Mouse (Mus musculus) stomach, embryonic 15.5 days (tissue): ENCODE results near the gene Gm10295. TPM values are rescaled to one million over a fixed set of nuclear protein-coding genes. Genes with fewer than 3 reads are reported as not detected.

Experiments used
- ATAC-seq: fragments of 200-750 bp; cut with Nextera tagmentation; 2 replicates; pipeline ENCODE4 v1.8.0; 2017; ENCODE audit warnings: low read depth, moderate number of reproducible peaks, moderate TSS enrichment; ENCODE audit not compliant: insufficient read depth, low FRiP score
- H3K27ac ChIP-seq: fragments of 300-500 bp; sonication (generic); 2 replicates; pipeline ENCODE4 v1.5.1; 2015; ENCODE audit warnings: mild to moderate bottlenecking, inconsistent platforms
- H3K27me3 ChIP-seq: fragments of 300-500 bp; sonication (generic); replicated peaks from 2 replicates; pipeline ENCODE4 v1.6.1; 2015; ENCODE audit warnings: inconsistent platforms
- H3K36me3 ChIP-seq: fragments of 300-500 bp; sonication (generic); 2 replicates; pipeline ENCODE4 v1.6.1; 2015; ENCODE audit warnings: inconsistent platforms
- H3K4me1 ChIP-seq: fragments of 300-500 bp; sonication (generic); 2 replicates; pipeline ENCODE4 v1.6.1; 2015; ENCODE audit warnings: inconsistent platforms
- H3K4me2 ChIP-seq: fragments of 300-500 bp; sonication (generic); 2 replicates; pipeline ENCODE4 v1.6.1; 2015; ENCODE audit warnings: mild to moderate bottlenecking, inconsistent platforms
- H3K4me3 ChIP-seq: fragments of 300-500 bp; sonication (generic); replicated peaks from 2 replicates; pipeline ENCODE4 v1.5.1; 2015; ENCODE audit warnings: inconsistent platforms
- H3K9ac ChIP-seq: fragments of 300-500 bp; sonication (generic); 2 replicates; pipeline ENCODE4 v1.6.1; 2015; ENCODE audit warnings: inconsistent platforms
- H3K9me3 ChIP-seq: fragments of 300-500 bp; sonication (generic); 2 replicates; pipeline ENCODE4 v1.6.1; 2016; ENCODE audit warnings: inconsistent platforms
- WGBS: fragments of 180-500 bp; shearing (Covaris S2); methylation state at CpG from one replicate; pipeline ENCODE4 v1.1.7; 2015; 5-methylcytosine and 5-hydroxymethylcytosine counted together
- polyA plus RNA-seq: library from polyadenylated mRNA; unstranded; fragments of >200 nt; fragmentation: Nextera tagmentation; extraction: Ambion mirVana; gene quantifications from 2 replicates; pipeline ENCODE4 v1.2.1, GENCODE M21; 2015

The Gm10295 gene
- not detected in 2 replicates for polyA plus RNA-seq

- no peak for ATAC-seq
- Histone ChIP-seq H3K4me1 (no peaks in the 10 kb centered on the region), H3K4me2 (peak within 1 kb of the TSS; percentile 7; the same call in 1 of the 2 replicates), H3K27me3 (no peaks in the 10 kb centered on the region), H3K36me3 (no peaks in the 10 kb centered on the region), H3K4me3 (no peak within 1 kb of the TSS), H3K9ac (no peak within 1 kb of the TSS), H3K27ac (no peak within 1 kb of the TSS), H3K9me3 (no peaks in the 10 kb centered on the region)
- WGBS, result 19% methylated on average over 11 of the region's 11 CpGs
Observed at GRCm38 (mm10) chr7:71351364-71351763, at the start of gene Gm10295. Gm10295 (minus strand) TSS chr7:71351485.

GRCm38 (mm10) chr7:71401032-71401431 lies 49.7 kb upstream of the Gm10295 start:
- no peak overlapping the region for H3K4me3 ChIP-seq
- H3K27ac ChIP-seq, result no peak overlapping the region
- H3K36me3 ChIP-seq, result no peaks in the 10 kb centered on the region
- no peak for ATAC-seq
- WGBS, result 23% methylated on average over 2 of the region's 2 CpGs
- H3K27me3 ChIP-seq, result no peaks in the 10 kb centered on the region
- no peak overlapping the region for H3K9ac ChIP-seq
- no peaks in the 10 kb centered on the region for H3K9me3 ChIP-seq
- H3K4me1 ChIP-seq, result no peaks in the 10 kb centered on the region
- H3K4me2 ChIP-seq, result no peak overlapping the region

GRCm38 (mm10) chr7:71399891-71400632 lies 48.8 kb upstream of the Gm10295 start:
- no peak for ATAC-seq
- Histone ChIP-seq H3K9ac (no peak overlapping the region), H3K27ac (no peak overlapping the region), H3K4me3 (no peak overlapping the region), H3K36me3 (no peaks in the 10 kb centered on the region), H3K4me2 (no peak overlapping the region), H3K4me1 (no peaks in the 10 kb centered on the region), H3K27me3 (no peaks in the 10 kb centered on the region), H3K9me3 (no peaks in the 10 kb centered on the region)
- WGBS, result 51% methylated on average over 5 of the region's 5 CpGs

DNA sequence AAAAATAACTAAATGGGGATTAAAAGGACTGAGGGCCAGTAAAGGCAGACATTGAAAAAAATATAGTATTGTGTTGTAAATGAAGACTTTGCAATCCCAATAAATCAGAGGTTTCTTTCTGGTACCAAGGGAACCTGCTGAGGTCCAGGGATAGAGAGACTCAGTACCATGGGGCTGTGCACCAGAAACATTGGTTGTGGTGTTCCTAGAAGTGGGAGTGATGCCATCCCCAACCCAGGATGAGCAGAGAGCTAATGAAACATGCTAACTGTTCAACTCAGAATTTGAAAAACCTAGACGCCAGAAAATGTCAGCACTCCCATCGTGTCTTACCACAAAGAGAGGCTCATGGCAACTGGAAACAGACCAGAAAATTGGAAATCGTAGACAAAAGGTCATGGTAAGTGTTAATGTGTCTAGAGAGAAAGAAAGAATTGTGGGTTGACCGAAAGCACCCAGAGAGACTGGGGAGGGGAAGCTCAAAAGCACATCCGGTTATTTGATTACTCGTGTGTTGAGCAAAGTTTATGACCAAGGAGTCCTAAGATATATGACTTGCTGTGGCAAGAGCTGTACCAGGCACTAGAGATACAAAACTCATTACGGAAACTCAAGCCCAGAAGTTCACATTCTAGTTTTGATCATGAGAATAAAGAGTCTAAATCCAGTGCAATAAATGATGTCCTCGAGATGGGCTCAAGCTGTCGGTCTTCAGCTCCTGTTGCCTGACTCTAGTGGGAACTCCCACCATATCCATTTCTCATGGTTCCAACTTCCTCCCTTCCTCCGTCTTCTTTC lies 47.9 kb upstream of the Gm10295 start:
- no peaks in the 10 kb centered on the region for H3K27me3 ChIP-seq
- 59% methylated on average over 10 of the region's 10 CpGs for WGBS
- H3K4me2 ChIP-seq, result no peak overlapping the region
- H3K4me1 ChIP-seq, result no peaks in the 10 kb centered on the region
- H3K4me3 ChIP-seq, result no peak overlapping the region
- no peaks in the 10 kb centered on the region for H3K36me3 ChIP-seq
- 0 out of 2 replicates have a peak overlapping the region, but pooled peaks have one; percentile 24 for H3K27ac ChIP-seq
- no peak for ATAC-seq
- no peaks in the 10 kb centered on the region for H3K9me3 ChIP-seq
- no peak overlapping the region for H3K9ac ChIP-seq

GRCm38 (mm10) chr7:71398389-71398788 lies 47.1 kb upstream of the Gm10295 start:
- Histone ChIP-seq H3K4me1 (no peaks in the 10 kb centered on the region), H3K36me3 (no peaks in the 10 kb centered on the region), H3K27ac (no peak overlapping the region), H3K9ac (no peak overlapping the region), H3K4me3 (no peak overlapping the region), H3K4me2 (no peak overlapping the region), H3K27me3 (no peaks in the 10 kb centered on the region), H3K9me3 (no peaks in the 10 kb centered on the region)
- 48% methylated on average over 1 of the region's 1 CpGs for WGBS
- no peak for ATAC-seq

DNA sequence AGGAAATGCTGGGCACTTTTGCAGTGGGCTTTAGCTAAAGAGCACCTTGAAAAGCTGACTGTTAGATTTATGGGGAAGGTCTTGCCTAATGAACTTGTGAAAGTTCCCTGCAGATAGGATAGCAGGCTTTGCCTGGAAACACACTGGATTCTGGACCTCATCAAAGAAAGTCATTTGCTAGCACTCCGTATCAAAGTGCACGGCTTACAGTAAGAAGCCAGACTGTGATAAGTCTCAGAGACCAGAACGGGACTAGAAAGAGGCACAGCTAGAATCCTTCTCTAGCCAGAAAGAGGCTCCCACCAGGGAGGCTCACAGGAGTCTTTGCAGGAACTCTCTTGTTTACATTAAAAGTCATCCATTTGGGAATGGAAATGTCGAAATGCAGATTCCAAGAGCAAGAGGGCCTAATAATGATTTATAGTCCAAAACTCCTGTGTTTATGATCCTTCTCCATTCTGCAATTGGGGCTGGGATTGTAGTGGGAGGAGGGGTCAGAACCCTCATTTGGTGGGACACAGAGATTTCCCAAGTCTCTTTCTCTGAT lies 41.6 kb upstream of the Gm10295 start:
- no peak overlapping the region for H3K9ac ChIP-seq
- no peak overlapping the region for H3K4me2 ChIP-seq
- H3K4me3 ChIP-seq, result no peak overlapping the region
- H3K36me3 ChIP-seq, result no peaks in the 10 kb centered on the region
- no peak overlapping the region for H3K27ac ChIP-seq
- H3K27me3 ChIP-seq, result no peaks in the 10 kb centered on the region
- ATAC-seq, result no peak
- H3K4me1 ChIP-seq, result no peaks in the 10 kb centered on the region
- 25% methylated on average over 4 of the region's 4 CpGs for WGBS
- H3K9me3 ChIP-seq, result no peaks in the 10 kb centered on the region

DNA sequence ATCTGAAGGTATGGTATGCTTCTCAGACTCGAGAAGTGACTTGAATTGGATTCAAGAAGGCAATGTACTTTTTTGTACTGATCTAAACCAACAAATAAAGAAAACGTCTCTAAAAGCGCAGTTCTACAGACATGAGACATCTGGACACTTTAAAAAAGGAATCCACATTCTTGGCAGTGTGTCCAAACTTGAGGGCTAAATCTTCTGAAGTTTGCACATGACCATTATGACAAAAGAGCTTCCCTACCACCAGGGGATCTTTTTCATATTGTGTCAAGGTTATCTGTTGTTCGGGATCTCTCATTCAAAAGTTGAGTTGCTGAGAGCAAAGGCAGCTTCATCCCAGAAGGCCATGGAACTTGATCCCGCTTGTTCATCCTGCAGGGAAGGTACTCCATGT lies 40.0 kb upstream of the Gm10295 start:
- no peak overlapping the region for H3K9ac ChIP-seq
- H3K4me2 ChIP-seq, result no peak overlapping the region
- no peak overlapping the region for H3K4me3 ChIP-seq
- WGBS, result 44% methylated on average over 5 of the region's 5 CpGs
- no peaks in the 10 kb centered on the region for H3K27me3 ChIP-seq
- H3K36me3 ChIP-seq, result no peaks in the 10 kb centered on the region
- 0 out of 2 replicates have a peak overlapping the region, but pooled peaks have one; percentile 36 for H3K27ac ChIP-seq
- H3K9me3 ChIP-seq, result no peaks in the 10 kb centered on the region
- no peaks in the 10 kb centered on the region for H3K4me1 ChIP-seq
- no peak for ATAC-seq

DNA sequence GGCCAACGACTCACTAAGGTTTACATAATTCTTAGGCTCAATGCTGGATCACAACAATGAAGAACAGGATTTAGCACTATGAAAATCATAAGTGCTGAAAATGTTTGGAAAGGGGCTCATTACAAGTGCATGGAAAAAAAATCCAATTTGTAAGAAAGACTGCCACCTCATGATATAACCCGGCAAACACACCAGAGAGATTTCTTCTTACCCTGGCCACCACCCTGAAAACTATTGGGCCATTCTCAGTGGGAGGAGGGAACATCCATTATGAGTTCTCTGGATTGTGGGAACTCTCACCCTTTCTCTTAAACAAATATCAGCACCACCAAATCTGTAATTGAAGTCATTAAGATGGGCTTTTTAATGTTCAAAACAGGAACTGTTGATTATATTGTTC lies 39.0 kb upstream of the Gm10295 start:
- H3K36me3 ChIP-seq, result no peaks in the 10 kb centered on the region
- WGBS, result 38% methylated on average over 2 of the region's 2 CpGs
- ATAC-seq, result no peak
- H3K4me1 ChIP-seq, result no peaks in the 10 kb centered on the region
- H3K27me3 ChIP-seq, result no peaks in the 10 kb centered on the region
- no peaks in the 10 kb centered on the region for H3K9me3 ChIP-seq
- no peak overlapping the region for H3K9ac ChIP-seq
- H3K4me2 ChIP-seq, result no peak overlapping the region
- H3K4me3 ChIP-seq, result no peak overlapping the region
- H3K27ac ChIP-seq, result peak overlapping the region; percentile 28; the same call in 1 of the 2 replicates

GRCm38 (mm10) chr7:71386050-71386449 lies 34.8 kb upstream of the Gm10295 start:
- ATAC-seq, result no peak
- H3K4me2 ChIP-seq, result no peak overlapping the region
- 29% methylated on average over 6 of the region's 6 CpGs for WGBS
- H3K4me1 ChIP-seq, result peaks cover 12% of the 10 kb centered on the region
- no peaks in the 10 kb centered on the region for H3K36me3 ChIP-seq
- no peak overlapping the region for H3K4me3 ChIP-seq
- H3K9ac ChIP-seq, result no peak overlapping the region
- no peaks in the 10 kb centered on the region for H3K9me3 ChIP-seq
- H3K27ac ChIP-seq, result no peak overlapping the region
- H3K27me3 ChIP-seq, result no peaks in the 10 kb centered on the region

- H3K36me3 ChIP-seq, result no peaks in the 10 kb centered on the region
- no peaks in the 10 kb centered on the region for H3K27me3 ChIP-seq
- H3K9ac ChIP-seq, result no peak overlapping the region
- ATAC-seq, result no peak
- peaks cover 12% of the 10 kb centered on the region for H3K4me1 ChIP-seq
- H3K9me3 ChIP-seq, result no peaks in the 10 kb centered on the region
- 67% methylated on average over 7 of the region's 7 CpGs for WGBS
- H3K4me2 ChIP-seq, result no peak overlapping the region
- H3K27ac ChIP-seq, result peak overlapping the region; percentile 57; the same call in 1 of the 2 replicates
- no peak overlapping the region for H3K4me3 ChIP-seq
Observed at GRCm38 (mm10) chr7:71384921-71385320, 33.6 kb upstream of the Gm10295 start.

GRCm38 (mm10) chr7:71383341-71384130 lies 32.3 kb upstream of the Gm10295 start:
- Histone ChIP-seq H3K4me2 (peak overlapping the region; percentile 30), H3K9ac (no peak overlapping the region), H3K36me3 (no peaks in the 10 kb centered on the region), H3K4me3 (no peak overlapping the region), H3K27me3 (no peaks in the 10 kb centered on the region), H3K4me1 (peaks cover 12% of the 10 kb centered on the region), H3K9me3 (no peaks in the 10 kb centered on the region), H3K27ac (peak overlapping the region; percentile 87)
- ATAC-seq, result no peak
- 30% methylated on average over 20 of the region's 20 CpGs for WGBS
